Mouse (Mus musculus) urinary bladder, postnatal 4 days (tissue): ENCODE measurements at regions not wholly inside any gene's neighbourhood (a gene's known extent, or its start where the extent isn't known, plus 50 kb on each side); places are given as distances from the start of the nearest gene placed in this dataset.
A peak's percentile ranks its signal among the peaks of the same experiment; 100 is the strongest.

ENCODE experiments used
- DNase-seq, 2 experiments: peaks; one replicate each; pipeline ENCODE4 v3.0.0; 2021 to 2022; ENCODE audit warnings: low spot score in 2 of 2

DNA sequence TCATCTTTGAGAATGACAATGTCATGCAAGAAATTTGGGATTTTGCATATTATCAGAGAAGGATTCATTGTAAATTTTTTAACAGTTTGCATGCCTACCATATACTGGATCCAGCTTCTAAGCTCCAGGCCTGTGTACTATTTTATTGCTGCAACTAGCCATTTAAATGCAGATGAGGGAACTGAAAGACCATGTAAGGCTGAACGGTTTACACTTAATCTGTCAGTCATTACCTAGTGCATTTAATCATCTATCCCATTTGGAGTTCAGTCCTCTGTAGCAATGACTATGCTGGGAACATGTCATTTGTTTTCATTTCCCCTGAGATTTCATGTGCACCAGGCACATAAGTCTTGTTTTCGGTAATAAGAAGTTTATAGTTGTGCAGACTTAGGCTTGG, 631.8 kb upstream of the Gm21961 start:
- no peak for DNase-seq

DNA sequence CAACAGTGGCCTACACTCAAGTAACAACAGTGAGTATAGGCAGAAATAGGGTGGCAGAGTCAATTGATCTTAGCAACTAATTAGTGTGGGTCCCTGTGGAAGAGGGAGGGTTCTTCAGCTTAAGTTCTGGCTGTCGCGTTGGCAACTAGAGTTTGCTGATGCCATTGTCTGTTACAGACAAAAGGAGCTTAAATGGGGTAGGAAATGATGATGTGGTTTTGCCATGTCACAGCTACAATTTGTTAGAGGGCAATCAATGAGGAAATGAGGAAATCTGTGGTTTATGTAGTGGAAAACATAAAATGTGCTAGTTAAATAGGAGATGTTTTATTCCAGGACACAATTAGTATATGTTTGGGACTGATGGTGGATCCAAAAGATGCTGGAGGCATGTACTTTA, 624.8 kb upstream of the Gm21961 start:
- DNase-seq = no peak

DNA sequence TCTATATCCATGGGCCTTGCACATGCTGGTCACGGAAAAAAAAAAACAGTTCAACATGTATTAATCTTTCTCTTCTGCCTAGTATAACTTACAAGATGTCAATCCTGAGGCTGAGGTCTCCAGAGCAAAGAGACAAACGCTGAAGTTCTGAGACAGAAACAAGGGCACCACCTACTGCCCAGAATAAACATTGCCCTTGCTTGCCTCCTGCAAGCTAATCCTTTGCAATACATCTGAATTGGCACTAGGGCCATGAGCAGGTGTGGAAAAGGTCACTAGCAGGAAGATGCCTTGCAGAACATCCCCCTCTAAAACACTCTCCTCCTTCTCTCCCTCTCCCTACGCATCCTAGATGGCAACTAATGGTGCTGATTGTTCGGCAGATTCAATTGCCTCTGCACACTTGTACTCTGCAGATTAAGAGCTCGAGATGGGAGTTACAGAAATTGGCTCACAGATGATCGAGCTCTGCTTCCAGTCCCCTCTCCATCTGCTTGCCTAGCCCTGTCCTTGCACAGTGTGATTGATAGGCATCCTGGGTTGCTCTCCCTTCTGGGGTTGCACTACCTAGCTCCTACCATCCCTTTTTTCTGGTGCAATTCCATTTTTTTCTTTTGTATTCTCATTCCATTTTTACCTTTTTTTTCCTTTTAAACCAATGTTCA, 622.9 kb upstream of the Gm21961 start:
- peak in 1 of 2 experiments; percentile 16 for DNase-seq

DNA sequence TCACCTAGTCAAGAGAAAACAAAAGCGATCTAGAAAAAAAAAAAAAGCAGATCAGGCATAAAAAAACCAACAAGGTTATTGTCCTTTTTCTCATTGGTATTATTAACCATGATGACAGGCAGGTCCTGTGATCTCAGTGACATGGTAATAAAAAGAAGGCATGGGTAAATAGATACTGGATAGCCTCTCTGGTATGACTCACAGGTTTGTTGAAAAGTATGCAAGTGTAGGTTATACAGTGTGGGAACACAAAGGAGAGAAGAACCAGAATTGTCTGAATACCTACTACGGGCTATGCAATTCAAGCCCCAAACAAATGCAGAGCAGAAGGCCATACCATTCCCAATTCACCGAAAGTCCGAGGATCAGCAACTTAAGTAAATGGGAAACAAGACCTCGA, 617.7 kb upstream of the Gm21961 start:
- no peak for DNase-seq

DNA sequence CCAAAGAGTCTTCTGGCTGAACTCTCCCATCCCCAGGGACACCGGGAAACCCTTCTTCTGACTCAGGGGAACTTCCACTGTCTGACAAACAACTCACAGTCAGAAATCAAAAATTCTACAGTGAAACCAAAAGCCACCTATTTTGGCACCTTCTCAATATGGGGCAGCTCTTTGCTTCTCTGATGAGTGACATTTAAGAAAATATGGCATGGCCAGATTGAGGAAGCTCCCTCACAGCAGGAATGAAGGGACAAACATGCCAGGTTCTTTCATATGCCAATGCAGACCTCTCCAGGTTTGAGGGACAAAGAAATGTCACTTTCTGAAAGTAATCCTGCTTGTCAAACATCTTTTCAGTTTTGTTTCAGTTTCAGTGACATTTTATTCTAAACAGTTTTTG, 615.8 kb upstream of the Gm21961 start:
- no peak for DNase-seq

DNA sequence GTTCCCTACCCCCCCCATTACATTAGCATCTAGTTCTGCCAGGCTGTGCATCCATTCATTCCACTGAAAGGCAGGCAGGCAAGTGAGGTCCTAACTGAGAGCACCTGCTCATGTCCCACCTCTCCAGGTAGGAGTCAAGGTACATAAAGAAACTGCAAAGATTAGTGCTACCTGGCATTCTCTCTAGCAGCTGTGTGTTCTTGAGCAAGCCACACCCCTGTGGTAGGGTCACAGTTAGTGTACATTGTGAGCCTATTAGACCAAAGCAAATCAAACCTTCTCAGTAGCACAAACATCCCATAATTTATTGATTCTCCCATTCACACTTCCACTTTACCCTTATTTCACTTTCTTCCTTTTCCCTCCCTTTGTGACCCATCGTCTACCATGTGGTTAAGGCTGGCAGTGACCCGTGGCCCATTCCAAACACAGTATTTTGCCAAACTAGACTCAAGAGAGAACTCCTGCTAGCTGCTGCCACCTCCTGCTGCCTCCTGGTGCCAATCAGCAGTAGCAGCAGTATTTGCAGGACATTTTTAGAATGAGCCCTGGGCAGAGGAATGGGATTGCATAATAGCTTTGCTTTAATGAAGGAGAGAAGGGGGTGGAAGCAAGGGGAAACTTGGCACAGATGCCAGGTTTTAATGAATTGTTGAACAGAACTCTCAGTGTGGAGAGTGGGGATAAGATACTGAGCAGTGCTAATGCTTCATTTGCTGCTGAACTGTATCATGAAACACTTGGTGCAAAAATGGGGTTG, 578.2 kb upstream of the Gm21961 start:
- DNase-seq = no peak

DNA sequence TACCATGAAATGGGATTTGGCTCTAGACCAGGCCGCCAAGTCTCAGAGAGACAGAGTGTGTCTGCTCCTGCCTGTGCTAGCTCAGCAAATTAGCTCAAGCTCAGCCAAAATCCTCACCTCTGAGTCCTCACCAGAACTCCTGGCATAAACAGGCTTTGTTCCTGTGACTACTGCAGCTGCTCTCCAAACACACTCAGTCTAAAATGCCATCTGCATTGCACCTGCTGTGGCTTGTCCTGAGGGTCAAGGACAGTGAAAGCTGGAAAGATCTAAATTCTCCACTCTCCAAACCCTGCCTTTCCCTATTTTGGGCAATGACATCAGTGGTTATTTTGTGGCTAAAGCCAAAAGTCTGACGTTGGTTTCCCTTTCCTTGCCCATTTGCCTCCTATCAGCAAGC, 570.9 kb upstream of the Gm21961 start:
- DNase-seq = no peak

DNA sequence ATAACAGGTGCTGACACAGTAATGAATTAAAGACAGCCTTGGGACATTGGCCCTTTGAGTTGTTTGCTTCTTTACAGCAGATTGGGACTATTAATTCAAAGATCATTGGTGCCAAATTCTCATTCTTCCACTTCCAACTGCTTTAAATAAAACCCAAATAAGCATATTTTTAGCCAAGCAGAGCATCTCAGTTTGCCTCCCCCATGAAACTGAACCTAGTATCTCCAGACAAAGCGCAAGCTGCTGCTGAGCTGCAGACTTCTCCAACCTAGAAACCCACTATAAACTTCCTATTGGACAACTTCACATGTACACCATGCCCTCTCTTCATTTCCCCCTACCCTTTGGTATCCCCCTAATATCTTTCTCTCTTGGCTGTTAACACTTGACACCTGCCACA, 564.6 kb upstream of the Gm21961 start:
- DNase-seq = no peak

DNA sequence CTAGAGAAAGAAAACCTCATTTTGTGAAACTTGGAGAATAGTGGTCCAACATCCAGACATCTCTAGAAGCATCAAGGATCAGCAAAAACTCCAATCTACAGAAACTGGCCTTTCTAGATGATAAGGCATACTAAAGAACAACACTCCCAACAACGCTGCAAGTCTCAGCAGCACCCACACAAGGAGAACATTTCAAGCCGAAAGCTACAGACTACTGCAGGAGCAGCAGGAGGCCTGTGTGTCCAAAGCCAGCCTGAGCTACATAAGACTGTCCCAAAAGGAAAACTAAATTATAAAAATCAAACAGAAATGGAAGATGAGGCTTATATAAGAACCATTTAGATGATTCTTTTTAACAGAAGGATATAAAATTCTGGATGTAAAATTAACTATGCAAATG, 553.2 kb upstream of the Gm21961 start:
- no peak for DNase-seq

DNA sequence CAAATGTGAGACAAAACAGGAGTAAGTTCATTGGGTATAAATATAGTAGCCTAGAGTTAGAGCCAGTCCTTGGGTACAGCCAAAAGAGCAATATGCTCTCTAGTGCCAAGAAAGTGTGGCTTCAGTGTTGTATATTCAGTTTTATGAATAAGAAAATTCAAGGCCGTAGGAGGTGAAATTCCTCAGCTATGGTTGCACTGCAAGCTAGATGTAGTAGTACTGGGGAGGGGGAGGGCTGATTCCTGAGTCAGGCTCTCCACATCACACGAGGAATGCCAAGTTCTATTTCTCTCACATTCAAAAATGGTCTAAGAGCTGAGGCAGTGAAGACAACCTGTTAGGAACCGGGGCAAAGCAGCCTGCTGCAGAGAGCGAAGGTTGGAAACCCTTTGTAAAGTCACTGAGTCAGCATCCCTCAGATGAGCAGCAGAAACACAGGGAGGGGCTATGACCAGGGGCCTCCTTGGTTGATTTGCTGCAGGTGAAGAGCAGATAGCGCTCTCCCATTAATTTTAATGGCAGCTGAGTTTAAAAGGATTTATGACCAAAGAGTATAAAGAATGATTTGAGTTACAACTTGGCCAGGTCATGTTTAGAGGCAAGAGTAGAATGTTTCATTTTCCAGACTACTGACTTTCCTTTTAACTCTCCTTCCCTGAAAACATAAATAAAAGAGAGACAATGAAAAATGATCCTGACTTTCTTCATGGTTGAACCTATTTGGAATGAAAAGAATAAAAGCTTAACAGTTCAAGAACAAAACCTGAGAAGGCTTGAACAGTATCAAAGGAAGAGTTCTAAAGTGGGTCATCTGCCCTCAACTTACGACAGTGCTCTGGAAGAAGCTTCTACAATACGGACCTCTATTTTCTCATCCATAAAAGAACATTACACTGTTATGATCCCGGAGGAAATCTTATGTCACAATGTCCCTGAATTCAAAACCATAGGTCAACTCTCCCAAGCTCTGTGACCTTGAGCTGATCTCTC, 543.4 kb upstream of the Gm21961 start:
- no peak for DNase-seq

DNA sequence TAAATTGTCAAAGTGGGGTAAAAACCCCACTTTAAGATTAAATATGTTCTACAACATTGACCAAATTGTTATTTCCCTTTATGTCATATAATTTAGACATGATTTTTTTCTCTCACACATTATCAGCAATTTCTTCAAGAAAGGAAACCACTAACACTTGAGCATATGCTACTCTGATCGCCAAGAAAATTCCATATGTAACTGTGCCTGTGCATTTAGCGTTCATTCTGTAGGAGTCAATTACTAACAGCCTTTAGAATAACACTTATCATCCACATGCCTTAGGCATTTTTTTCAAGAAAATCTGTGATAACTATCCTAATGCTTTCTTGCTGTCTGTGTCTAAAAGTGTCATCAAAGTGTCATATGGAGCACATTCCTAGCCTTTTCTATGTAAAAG, 534.3 kb upstream of the Gm21961 start:
- no peak for DNase-seq

DNA sequence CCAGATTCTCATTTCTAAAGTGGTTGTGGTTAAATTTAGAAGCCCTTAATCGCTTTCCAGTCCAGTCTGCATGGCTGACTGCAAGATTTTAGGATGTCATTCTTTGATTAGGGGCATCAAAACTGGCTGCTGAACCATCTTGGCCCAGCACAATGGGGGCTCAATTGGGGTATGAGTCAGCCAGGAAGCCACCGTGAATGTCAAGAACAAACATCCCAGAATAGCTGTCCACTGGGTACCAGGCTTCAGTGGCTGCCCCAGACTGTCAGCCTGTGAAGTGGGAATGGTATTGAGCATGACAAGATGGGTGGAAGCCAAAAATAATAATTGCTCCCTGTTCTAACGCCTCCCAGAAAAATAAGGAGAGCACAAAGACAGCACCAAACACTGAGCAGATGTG, 520.9 kb upstream of the Gm21961 start:
- no peak for DNase-seq

DNA sequence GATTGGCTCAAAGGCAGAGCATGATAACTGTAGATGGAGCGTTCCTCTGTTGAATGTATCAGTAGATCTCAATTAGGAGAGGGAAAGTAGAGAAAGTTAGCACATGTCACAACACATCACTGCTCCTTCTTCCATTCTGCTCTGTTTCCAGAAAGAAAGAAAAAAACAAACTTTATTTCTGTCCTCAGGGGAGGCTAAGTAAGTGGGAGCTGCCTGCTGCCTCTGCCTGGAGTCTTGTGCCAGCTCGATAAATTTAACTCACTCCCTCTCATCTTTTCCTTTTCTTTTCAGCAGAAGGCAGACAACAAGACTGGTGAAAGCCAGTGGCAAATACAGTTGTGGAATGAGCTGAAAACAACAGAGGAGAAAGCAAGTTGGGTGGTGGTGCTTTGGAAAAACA, 517.5 kb upstream of the Gm21961 start:
- DNase-seq = no peak

DNA sequence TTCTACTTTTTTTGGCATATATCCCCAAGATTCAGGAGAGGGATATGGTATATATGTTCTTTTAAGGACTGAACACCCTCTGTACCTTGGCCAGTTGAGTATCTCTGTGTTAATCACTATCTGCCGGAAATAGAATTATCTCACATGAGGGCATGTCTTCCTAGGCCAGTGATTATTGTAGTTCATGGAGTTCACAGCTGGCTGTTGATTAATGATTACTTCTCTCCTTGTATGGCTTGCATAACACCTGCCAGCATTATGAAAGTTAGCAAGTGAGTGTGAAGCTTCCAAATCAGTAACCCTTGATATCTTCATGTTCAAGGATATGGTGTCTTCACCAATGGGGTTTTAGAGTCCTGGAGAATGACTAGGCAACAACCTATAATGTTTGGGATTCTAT, 488.0 kb upstream of the Gm21961 start:
- DNase-seq = no peak

DNA sequence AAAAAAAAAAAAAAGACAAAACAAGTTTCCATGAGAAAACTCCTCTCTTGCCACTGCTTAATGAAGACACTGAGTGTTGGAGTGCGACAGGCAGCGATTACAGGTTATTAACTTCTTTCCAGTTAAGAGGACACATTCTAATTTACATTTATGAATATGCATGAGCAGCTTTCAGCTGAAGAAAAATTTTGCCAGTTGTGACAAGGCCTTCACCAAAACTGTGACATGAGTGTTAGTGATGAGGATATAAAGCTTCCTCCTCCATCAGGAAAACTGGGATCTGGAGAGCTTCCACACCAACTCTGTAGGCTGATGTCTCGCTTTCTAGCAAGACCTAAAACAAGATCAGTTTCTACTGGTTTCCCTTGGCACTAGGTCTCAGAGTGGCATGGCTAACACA, 464.2 kb upstream of the Gm21961 start:
- DNase-seq = no peak

DNA sequence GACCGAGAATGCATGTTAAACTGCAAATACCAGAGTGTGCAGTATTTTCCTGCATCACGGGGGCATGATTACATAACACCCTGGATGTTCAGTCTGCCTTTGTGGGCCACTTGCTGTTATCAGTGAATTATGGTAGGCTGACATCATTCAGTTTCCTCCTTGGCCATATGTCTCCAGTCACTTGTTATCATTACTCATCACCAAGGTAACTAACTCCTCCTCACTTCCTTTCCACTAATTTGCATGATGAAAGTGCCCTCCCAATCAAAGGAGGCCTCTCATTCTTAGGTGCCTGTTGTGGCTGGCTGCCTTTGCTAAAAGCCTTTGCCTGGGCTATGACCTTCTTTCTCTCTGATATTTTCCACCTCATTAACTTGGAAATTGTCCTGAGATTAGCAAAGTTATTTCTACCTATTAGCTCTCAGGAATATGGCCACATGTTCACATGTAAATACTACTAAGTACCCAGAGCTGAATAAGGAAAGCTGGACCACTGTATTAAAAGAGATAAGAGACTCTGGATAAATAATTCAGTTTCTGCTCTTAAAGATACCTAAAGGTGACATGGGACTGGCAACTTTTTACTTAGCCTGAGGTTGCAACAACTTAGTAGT, 440.6 kb upstream of the Gm21961 start:
- DNase-seq = no peak

DNA sequence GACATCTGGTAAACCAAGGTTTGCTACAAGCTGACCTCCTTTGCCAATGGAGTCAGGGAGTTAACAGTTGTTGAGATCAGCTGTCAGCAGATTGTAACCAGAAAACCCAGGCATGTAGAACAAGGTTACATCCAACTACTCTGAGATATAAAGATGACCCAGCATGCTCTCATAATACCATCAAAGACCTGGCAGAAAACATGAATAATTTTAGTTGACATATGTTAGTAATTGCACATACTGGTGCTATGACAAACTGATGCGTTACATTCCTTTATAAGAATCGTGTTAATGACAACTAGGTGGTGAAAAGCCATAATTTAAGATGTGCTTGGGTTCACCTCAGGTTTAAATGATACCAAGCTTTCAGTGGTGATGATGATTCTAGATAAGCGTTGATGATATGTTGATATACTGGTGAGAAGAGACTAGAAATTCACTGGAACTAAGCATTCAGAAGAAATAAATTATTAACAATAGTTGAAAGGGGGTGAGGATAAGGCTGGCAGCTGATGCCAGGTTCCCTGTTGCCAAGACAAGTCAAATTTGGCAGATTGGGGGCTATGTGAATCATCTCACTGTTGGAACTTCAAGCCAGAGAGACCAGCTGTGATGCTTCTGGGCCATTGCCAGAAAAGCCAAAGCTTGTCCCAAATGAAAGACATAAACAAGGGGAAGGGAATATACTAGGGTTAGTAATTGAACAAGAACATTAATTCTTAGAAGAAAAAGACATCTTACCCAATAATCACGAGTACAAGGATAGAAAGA, 437.7 kb upstream of the Gm21961 start:
- no peak for DNase-seq

DNA sequence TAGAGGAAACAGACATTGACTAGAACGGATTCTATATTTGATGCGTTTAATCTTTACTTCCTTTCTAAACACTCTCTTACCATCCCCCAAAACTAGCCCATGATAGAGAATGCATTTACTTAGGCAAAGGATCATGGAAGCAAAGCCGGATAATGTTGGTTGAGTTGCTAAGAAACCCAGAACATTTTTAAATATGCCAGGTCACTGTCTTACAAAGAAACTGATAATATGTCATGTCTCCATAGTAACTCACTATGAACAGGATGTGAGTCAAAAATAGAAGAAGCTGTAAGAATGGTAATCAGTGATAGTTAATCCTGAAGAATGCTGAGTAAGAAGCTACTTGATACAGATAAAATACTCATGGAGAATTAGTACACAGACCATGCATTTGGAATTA, 405.0 kb upstream of the Gm21961 start:
- no peak for DNase-seq
